Mouse (Mus musculus) lung, postnatal 25 days (tissue): ENCODE measurements around the gene Hist2h2aa2.
A peak's percentile ranks its signal among the peaks of the same experiment; 100 is the strongest.

Experiments
- DNase-seq: peaks from one replicate; pipeline ENCODE4 v3.0.0; 2022; ENCODE audit warnings: low spot score

Hist2h2aa2 gene

DNA sequence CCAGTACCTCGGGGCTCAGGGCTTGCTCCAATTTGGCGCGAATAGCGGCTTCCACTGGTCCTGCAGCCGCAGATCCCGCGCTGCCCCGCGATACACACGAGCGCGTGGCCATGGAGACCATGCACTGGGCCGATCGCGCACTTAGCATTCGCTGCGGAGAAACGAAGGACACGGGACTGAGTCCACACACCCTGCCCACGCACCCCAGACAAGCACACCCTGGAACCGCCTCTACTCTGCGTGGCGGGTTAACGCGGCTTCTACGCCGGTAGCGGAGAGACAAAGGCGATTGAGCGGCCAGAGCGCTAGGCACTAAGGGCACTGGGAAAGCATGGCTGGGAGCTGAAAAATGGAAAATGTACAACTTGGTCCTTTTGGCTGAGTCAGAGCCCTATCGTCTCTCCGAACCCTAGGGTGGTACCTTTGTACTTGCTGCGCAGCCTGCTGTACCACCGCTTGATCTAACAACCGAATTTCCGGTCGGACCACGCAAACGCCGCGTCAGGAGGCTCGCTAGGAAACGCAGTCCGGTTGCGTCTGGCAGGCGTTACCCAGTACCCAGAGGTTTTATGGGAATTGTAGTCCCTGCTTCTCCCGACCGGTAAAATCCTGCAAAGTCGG lies 42.8 kb downstream of the Hist2h2aa2 start:
- peak; percentile 95 for DNase-seq

DNA sequence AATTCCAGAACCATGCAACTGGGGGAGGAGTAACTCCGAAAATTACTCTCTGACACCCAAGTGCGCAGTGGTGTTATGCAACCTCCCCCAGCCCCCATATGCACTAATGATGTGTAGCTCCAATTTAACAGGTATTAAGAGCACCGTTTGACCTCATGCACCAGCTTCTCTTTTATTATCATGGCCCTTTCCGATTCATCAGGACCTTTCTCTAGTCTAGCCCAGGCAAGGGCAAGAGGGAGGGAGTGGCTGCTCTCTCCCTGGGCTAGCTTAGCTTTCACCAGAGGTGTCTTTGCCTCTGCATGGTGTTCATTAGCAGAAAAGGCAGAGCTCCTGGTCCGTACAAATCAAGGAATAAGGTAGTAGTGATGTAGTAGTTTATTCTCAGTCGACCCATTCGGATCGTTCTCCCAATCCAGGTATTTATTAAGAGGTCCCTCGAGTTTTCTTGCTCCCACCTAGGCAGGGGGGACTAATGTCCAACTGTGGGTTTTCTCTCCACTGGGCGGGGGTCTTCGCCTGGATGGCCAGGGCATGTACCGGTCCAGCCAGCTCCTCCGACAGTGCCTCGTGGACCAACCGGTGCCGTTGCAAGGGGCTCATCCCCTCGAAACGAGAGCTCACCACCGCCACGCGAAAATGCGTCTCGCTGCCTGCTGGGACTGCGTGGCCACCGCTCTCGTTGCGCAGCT lies 43.5 kb downstream of the Hist2h2aa2 start:
- no peak for DNase-seq

DNA sequence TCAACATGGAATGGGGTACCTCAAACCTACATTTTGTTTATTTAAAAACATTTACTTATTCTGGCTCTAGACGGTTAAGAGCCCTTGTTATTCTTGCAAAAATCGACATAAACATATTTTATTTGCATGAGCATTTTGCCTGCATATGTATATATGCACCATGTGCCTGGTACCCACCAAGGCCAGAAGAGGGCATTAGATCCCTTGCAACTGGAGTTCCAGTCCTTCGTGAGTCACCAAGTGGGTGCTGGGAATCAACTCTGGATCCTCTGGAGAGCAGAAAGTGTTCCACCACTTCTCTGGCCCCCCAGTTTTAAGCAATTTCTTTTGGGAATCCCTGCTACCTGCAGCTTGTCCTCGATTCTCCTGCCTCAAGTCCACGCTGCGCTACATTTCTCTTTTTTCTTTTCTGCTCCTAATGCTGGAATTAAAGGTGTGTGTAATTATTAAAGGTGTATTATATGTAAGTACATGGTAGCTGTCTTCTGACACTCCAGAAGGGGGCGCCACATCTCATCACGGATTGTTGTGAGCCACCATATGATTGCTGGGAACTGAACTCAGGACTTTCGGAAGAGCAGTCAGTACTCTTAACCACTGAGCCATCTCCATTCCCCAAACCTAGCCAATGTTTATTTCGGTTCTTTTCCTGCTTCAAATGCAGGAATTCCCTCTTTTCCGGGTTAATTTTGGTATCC lies 44.3 kb downstream of the Hist2h2aa2 start:
- DNase-seq = no peak

DNA sequence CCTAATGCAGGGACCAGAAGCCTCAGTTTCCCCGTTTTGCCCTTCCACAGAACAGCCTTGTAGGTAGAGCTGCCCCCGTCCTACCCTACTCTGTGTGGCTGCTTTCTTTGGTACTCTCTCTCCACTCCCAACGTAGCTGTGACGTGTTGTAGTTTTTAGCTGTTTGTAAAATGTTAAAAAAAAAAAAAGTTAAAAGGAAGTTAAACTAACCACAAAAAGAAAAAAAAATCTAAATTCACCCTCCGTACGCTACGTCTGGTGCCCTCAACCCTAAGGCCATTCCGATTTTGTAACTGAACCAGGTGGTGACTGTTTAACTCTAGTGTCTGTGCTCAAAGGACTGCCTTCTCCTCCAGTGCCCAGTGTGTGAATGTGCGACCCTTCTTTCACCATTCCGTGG lies 45.1 kb downstream of the Hist2h2aa2 start:
- no peak for DNase-seq

DNA sequence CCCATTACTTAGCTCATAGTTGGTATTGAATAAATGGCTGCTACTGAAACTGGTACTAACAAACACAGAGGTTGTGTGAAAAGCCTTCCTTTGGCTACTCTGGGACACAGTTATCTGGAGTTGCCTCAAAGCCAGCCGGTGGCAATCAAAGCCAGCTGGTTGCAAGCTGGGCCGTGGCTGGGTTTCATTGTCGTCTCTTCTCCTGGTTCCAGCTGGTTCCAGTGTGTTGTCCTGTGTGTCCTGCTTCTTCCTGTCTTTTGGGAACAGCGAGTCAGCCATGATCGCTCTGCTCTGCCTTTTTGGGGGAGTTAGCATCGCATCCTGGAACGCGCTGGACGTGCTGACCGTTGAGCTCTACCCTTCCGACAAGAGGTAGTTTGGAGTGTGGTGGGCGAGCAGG lies 47.1 kb downstream of the Hist2h2aa2 start:
- no peak for DNase-seq
